Mouse (Mus musculus) embryonic facial prominence, embryonic 10.5 days (tissue): ENCODE results near the gene Fgfr2. TPM values are rescaled to one million over a fixed set of nuclear protein-coding genes. Genes with fewer than 3 reads are reported as not detected.

Experiments used
- DNase-seq: peaks from one replicate; pipeline ENCODE4 v3.0.0-alpha.2; 2017; ENCODE audit warnings: low spot score
- H3K27ac ChIP-seq: fragments of 300-500 bp; sonication (generic); replicated peaks from 2 replicates; pipeline ENCODE4 v1.5.1; 2016; ENCODE audit warnings: mild to moderate bottlenecking
- H3K27me3 ChIP-seq: fragments of 300-500 bp; sonication (generic); replicated peaks from 2 replicates; pipeline ENCODE4 v1.6.1; 2016; ENCODE audit warnings: low read depth, mild to moderate bottlenecking; ENCODE audit not compliant: poor library complexity, severe bottlenecking
- H3K36me3 ChIP-seq: fragments of 300-500 bp; sonication (generic); replicated peaks from 2 replicates; pipeline ENCODE4 v1.6.1; 2016; ENCODE audit warnings: mild to moderate bottlenecking, moderate library complexity
- H3K4me1 ChIP-seq: fragments of 300-500 bp; sonication (generic); 2 replicates; pipeline ENCODE4 v1.6.1; 2016
- H3K4me3 ChIP-seq: fragments of 300-500 bp; sonication (generic); 2 replicates; pipeline ENCODE4 v1.5.1; 2016; ENCODE audit warnings: mild to moderate bottlenecking, moderate library complexity
- H3K9me3 ChIP-seq: fragments of 300-500 bp; sonication (generic); 2 replicates; pipeline ENCODE4 v1.6.1; 2016; ENCODE audit warnings: mild to moderate bottlenecking
- WGBS: fragments of 180-500 bp; shearing (Covaris S2); methylation state at CpG from one replicate; pipeline ENCODE4 v1.1.7; 2016; 5-methylcytosine and 5-hydroxymethylcytosine counted together
- polyA plus RNA-seq: library from polyadenylated mRNA; unstranded; fragments of >200 nt; fragmentation: Nextera tagmentation; extraction: Ambion mirVana; gene quantifications from 2 replicates; pipeline ENCODE4 v1.2.1, GENCODE M21; 2016

The Fgfr2 gene
- polyA plus RNA-seq, 1 experiment from 2014 or later: 74.3 TPM

GRCm38 (mm10) chr7:130324716-130325401 is 2798.3 kb downstream of the Fgfr2 start:
- Histone ChIP-seq H3K9me3 (no peaks in the 10 kb centered on the region), H3K4me3 (no peak overlapping the region), H3K4me1 (peaks cover 33% of the 10 kb centered on the region), H3K27ac (no peak overlapping the region; the same call in 1 of the 2 replicates), H3K27me3 (peaks cover 36% of the 10 kb centered on the region), H3K36me3 (no peaks in the 10 kb centered on the region)
- 65% methylated on average over 14 of the region's 14 CpGs for WGBS
- DNase-seq: peak; percentile 38

- Histone ChIP-seq H3K4me1 (peaks cover 36% of the 10 kb centered on the region), H3K27me3 (peaks cover 34% of the 10 kb centered on the region), H3K4me3 (no peak overlapping the region), H3K27ac (no peak overlapping the region), H3K9me3 (no peaks in the 10 kb centered on the region), H3K36me3 (no peaks in the 10 kb centered on the region)
- no peak for DNase-seq
- WGBS: 87% methylated on average over 4 of the region's 4 CpGs
Measured at GRCm38 (mm10) chr7:130323766-130324165, 2799.4 kb downstream of the Fgfr2 start.

- peak; percentile 43 for DNase-seq
- WGBS: 56% methylated on average over 8 of the region's 8 CpGs
- no peak overlapping the region for H3K4me3 ChIP-seq
- no peaks in the 10 kb centered on the region; the same call in 1 of the 2 replicates for H3K27me3 ChIP-seq
- no peaks in the 10 kb centered on the region for H3K9me3 ChIP-seq
- H3K36me3 ChIP-seq: no peaks in the 10 kb centered on the region
- H3K4me1 ChIP-seq: peaks cover 16% of the 10 kb centered on the region
- H3K27ac ChIP-seq: peak overlapping the region; percentile 70
Measured at GRCm38 (mm10) chr7:130319799-130320556, 2803.2 kb downstream of the Fgfr2 start.

- peaks cover 9% of the 10 kb centered on the region for H3K4me1 ChIP-seq
- H3K27ac ChIP-seq: no peak overlapping the region
- H3K9me3 ChIP-seq: no peaks in the 10 kb centered on the region
- no peaks in the 10 kb centered on the region for H3K36me3 ChIP-seq
- H3K4me3 ChIP-seq: no peak overlapping the region
- no peaks in the 10 kb centered on the region; the same call in 1 of the 2 replicates for H3K27me3 ChIP-seq
- no peak for DNase-seq
- 83% methylated on average over 3 of the region's 3 CpGs for WGBS
Measured at GRCm38 (mm10) chr7:130316294-130316693, 2806.9 kb downstream of the Fgfr2 start.

- Histone ChIP-seq H3K36me3 (no peaks in the 10 kb centered on the region), H3K4me1 (peaks cover 7% of the 10 kb centered on the region), H3K4me3 (no peak overlapping the region), H3K27ac (no peak overlapping the region), H3K27me3 (no peaks in the 10 kb centered on the region; the same call in 1 of the 2 replicates), H3K9me3 (no peaks in the 10 kb centered on the region)
- no peak for DNase-seq
- 78% methylated on average over 6 of the region's 6 CpGs for WGBS
Measured at GRCm38 (mm10) chr7:130315221-130315620, 2807.9 kb downstream of the Fgfr2 start.

- H3K4me1 ChIP-seq: peaks cover 1% of the 10 kb centered on the region
- H3K4me3 ChIP-seq: no peak overlapping the region
- DNase-seq: no peak
- no peaks in the 10 kb centered on the region; the same call in 1 of the 2 replicates for H3K27me3 ChIP-seq
- WGBS: 94% methylated on average over 6 of the region's 6 CpGs
- H3K27ac ChIP-seq: no peak overlapping the region
- H3K9me3 ChIP-seq: no peaks in the 10 kb centered on the region
- no peaks in the 10 kb centered on the region for H3K36me3 ChIP-seq
Measured at GRCm38 (mm10) chr7:130314658-130315057, 2808.5 kb downstream of the Fgfr2 start.

- H3K4me1 ChIP-seq: no peaks in the 10 kb centered on the region
- H3K27me3 ChIP-seq: no peaks in the 10 kb centered on the region
- H3K4me3 ChIP-seq: no peak overlapping the region
- H3K9me3 ChIP-seq: no peaks in the 10 kb centered on the region
- WGBS: 85% methylated on average over 4 of the region's 4 CpGs
- DNase-seq: no peak
- no peaks in the 10 kb centered on the region for H3K36me3 ChIP-seq
- H3K27ac ChIP-seq: no peak overlapping the region
Measured at GRCm38 (mm10) chr7:130311362-130311761, 2811.8 kb downstream of the Fgfr2 start.

GRCm38 (mm10) chr7:130309180-130309579 is 2814.0 kb downstream of the Fgfr2 start:
- H3K36me3 ChIP-seq: no peaks in the 10 kb centered on the region
- no peak overlapping the region for H3K27ac ChIP-seq
- no peak for DNase-seq
- no peaks in the 10 kb centered on the region for H3K27me3 ChIP-seq
- no peaks in the 10 kb centered on the region for H3K9me3 ChIP-seq
- no peak overlapping the region for H3K4me3 ChIP-seq
- 86% methylated on average over 2 of the region's 2 CpGs for WGBS
- no peaks in the 10 kb centered on the region for H3K4me1 ChIP-seq

GRCm38 (mm10) chr7:130307036-130307435 is 2816.1 kb downstream of the Fgfr2 start:
- 92% methylated on average over 3 of the region's 3 CpGs for WGBS
- Histone ChIP-seq H3K27ac (no peak overlapping the region), H3K9me3 (no peaks in the 10 kb centered on the region)

GRCm38 (mm10) chr7:130304642-130305041 is 2818.5 kb downstream of the Fgfr2 start:
- no peak overlapping the region for H3K4me3 ChIP-seq
- H3K9me3 ChIP-seq: no peaks in the 10 kb centered on the region
- H3K27me3 ChIP-seq: no peaks in the 10 kb centered on the region
- H3K36me3 ChIP-seq: no peaks in the 10 kb centered on the region
- DNase-seq: no peak
- H3K27ac ChIP-seq: no peak overlapping the region
- WGBS: 57% methylated on average over 1 of the region's 1 CpGs
- H3K4me1 ChIP-seq: peaks cover 5% of the 10 kb centered on the region

More at GRCm38 (mm10) chr7:130307036-130307435, 2816.1 kb downstream of the Fgfr2 start:
- no peak for DNase-seq
- Histone ChIP-seq H3K4me1 (no peaks in the 10 kb centered on the region), H3K36me3 (no peaks in the 10 kb centered on the region), H3K27me3 (no peaks in the 10 kb centered on the region), H3K4me3 (no peak overlapping the region)

GRCm38 (mm10) chr7:130303464-130303863 is 2819.7 kb downstream of the Fgfr2 start:
- no peaks in the 10 kb centered on the region for H3K36me3 ChIP-seq
- 63% methylated on average over 8 of the region's 8 CpGs for WGBS
- DNase-seq: no peak
- no peaks in the 10 kb centered on the region for H3K9me3 ChIP-seq
- H3K4me3 ChIP-seq: no peak overlapping the region
- H3K27ac ChIP-seq: no peak overlapping the region
- peaks cover 17% of the 10 kb centered on the region for H3K4me1 ChIP-seq
- no peaks in the 10 kb centered on the region for H3K27me3 ChIP-seq

GRCm38 (mm10) chr7:130300606-130301005 is 2822.5 kb downstream of the Fgfr2 start:
- DNase-seq: no peak
- no peaks in the 10 kb centered on the region for H3K9me3 ChIP-seq
- peaks cover 17% of the 10 kb centered on the region for H3K4me1 ChIP-seq
- H3K27me3 ChIP-seq: no peaks in the 10 kb centered on the region
- 91% methylated on average over 3 of the region's 3 CpGs for WGBS
- H3K36me3 ChIP-seq: no peaks in the 10 kb centered on the region
- no peak overlapping the region for H3K27ac ChIP-seq
- no peak overlapping the region for H3K4me3 ChIP-seq
